Mouse (Mus musculus): ENCODE data around the gene Abcg5. TPM values are rescaled to one million over a fixed set of nuclear protein-coding genes. Genes with fewer than 3 reads are reported as not detected.

Abcg5 gene
- total and polyA plus RNA-seq, 3 experiments = not detected

DNA sequence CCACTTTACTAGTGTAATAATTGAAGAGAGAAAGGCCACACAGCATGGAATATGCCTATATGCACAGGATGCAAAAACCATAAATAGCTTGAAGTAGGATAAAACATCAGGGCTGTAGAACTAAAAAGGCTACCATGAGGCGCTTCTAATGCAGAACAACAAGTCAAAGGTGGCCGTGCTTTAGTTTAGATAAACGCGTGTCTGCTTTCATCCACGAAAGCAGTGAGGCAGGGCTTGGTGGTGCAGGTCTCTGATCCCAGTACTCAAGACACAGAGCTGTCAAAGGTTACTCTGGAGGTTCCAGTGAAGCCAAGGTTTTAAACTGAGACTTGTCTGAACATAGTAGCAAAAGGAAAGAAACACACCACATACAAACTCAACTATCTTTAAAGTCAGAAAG, 46.3 kb upstream of the Abcg5 start:
- H3K9ac ChIP-seq (ENCODE audit: insufficient read depth, low read depth) = no peak overlapping the region
- no peaks in the 10 kb centered on the region for H3K9me3 ChIP-seq (replicated peaks; ENCODE audit: low read length)
- in situ Hi-C loops (cut with MboI; ENCODE audit: low pct_ligation_motif_present, low pct_unique_long_range_greater_than_20kb, low sequenced_read_pairs) = no loop called here
- TF ChIP-seq EP300 (IDR thresholded peaks at IDR 0.05; ENCODE audit: low read length) (no peak), GABPA (IDR thresholded peaks at IDR 0.05; ENCODE audit: insufficient replicate concordance, low read depth, low read length) (no peak), ZC3H11A (IDR thresholded peaks at IDR 0.05; ENCODE audit: low read depth, low read length) (no peak), TBP (conservative IDR thresholded peaks at IDR 0.05; ENCODE audit: low read depth, low read length) (no peak), USF1 (IDR thresholded peaks at IDR 0.05; ENCODE audit: low read depth, low read length) (no peak), USF2 (conservative IDR thresholded peaks at IDR 0.05; ENCODE audit: low read depth, low read length) (no peak), MEF2A (IDR thresholded peaks at IDR 0.05; ENCODE audit: borderline replicate concordance, low read depth, low read length) (no peak), ZMIZ1 (IDR thresholded peaks at IDR 0.05; ENCODE audit: low read depth, low read length) (no peak), ELF1 (IDR thresholded peaks at IDR 0.05; ENCODE audit: low read depth, low read length) (no peak)
- H3K79me2 ChIP-seq (replicated peaks; ENCODE audit: control insufficient read depth, extremely low read depth, insufficient read depth, poor library complexity, severe bottlenecking) = no peaks in the 10 kb centered on the region
- dilution Hi-C loops (cut with MboI; ENCODE audit: extremely low pct_ligation_motif_present, extremely low pct_unique_long_range_greater_than_20kb, low sequenced_read_pairs) = no loop called here
- peaks cover 2 to 23% of the 10 kb centered on the region in 2 experiments; a peak in 3 of 4 replicates for H3K4me1 ChIP-seq (ENCODE audit: control insufficient read depth in 1 of 2, insufficient read depth in 2 of 2)
- DNase-seq (ENCODE audit: extremely low read depth) = no peak
- H3K36me3 ChIP-seq (replicated peaks in 1 of 2; ENCODE audit: control insufficient read depth in 1 of 2, insufficient read depth in 1 of 2, low read length in 1 of 2) = peaks cover 31 to 81% of the 10 kb centered on the region in 2 experiments
- H3K27ac ChIP-seq (ENCODE audit: insufficient read depth, low read depth) = no peak overlapping the region
- H3K4me2 ChIP-seq (ENCODE audit: insufficient read depth, low read depth, poor library complexity, severe bottlenecking) = no peak overlapping the region
- H3K4me3 ChIP-seq (replicated peaks in 1 of 3; ENCODE audit: low read depth in 2 of 3, low read length in 2 of 3, poor library complexity in 1 of 3) = no peak overlapping the region
- H3K27me3 ChIP-seq (replicated peaks) = no peaks in the 10 kb centered on the region

DNA sequence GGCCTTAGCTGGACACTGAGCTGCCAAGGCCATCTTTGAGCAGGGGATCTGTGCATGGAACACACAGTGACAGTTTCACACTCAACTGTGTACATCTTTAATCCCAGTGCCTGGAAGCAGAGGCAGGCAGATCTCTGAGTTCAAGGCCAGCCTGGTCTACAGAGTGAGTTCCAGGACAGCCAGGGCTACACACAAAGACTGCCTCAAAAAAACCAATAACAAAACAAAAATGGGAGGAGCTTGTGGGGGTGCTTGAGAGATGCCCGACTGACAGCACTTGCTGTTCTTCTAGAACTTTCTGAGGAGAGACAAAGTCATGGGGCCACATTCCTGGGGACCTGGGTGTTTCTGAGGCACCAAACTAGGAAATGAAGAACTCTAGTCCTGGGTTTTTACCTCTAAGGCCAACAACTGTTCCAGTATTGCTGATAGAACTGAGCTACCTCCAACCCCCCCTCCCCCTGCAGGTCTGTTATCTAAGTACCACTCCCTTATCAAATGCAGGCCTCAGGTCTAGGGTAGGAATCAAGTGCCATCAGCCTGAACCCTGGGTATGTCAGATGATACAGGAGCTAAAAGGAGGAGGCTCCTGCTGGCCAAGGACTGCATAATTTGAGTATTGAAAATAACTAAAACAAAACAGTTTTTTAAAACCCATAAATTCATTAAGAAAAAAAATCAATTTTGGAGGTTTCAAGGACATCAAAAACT, 45.5 kb upstream of the Abcg5 start:
- no peaks in the 10 kb centered on the region for H3K27me3 ChIP-seq (replicated peaks)
- dilution Hi-C loops (cut with MboI; ENCODE audit: extremely low pct_ligation_motif_present, extremely low pct_unique_long_range_greater_than_20kb, low sequenced_read_pairs) = no loop called here

DNA sequence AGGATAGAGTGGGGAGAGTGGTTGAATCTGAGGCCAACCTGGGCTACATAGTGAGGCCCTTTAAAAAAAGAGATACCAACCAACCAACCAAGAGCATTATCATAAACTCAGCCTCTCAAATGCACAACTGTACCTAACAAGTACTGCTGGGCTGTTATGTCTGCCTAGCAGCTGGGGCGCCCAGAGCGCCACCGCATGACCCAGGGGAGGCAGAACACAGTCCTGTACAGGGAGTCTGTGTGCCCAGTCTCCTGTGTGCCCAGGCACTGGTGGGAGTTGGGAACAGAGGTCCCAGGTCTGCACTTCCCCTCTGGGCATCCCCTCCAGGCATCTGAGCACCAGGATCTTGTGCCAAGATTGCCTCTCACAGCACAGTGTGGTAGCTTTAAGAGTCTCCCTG, 42.4 kb upstream of the Abcg5 start:
- in situ Hi-C loops (cut with MboI; ENCODE audit: low pct_ligation_motif_present, low pct_unique_long_range_greater_than_20kb, low sequenced_read_pairs) (no loop called here), dilution Hi-C loops (cut with MboI; ENCODE audit: extremely low pct_ligation_motif_present, extremely low pct_unique_long_range_greater_than_20kb, low sequenced_read_pairs) (no loop called here)
- no peak overlapping the region for H3K4me2 ChIP-seq (ENCODE audit: insufficient read depth, low read depth, poor library complexity, severe bottlenecking)
- H3K4me3 ChIP-seq (replicated peaks in 1 of 3; ENCODE audit: low read depth in 2 of 3, low read length in 2 of 3, poor library complexity in 1 of 3) = no peak overlapping the region
- peaks cover 32 to 87% of the 10 kb centered on the region in 2 experiments for H3K36me3 ChIP-seq (replicated peaks in 1 of 2; ENCODE audit: control insufficient read depth in 1 of 2, insufficient read depth in 1 of 2, low read length in 1 of 2)
- H3K9ac ChIP-seq (ENCODE audit: insufficient read depth, low read depth) = no peak overlapping the region
- H3K27me3 ChIP-seq (replicated peaks) = no peaks in the 10 kb centered on the region
- H3K4me1 ChIP-seq (ENCODE audit: control insufficient read depth in 1 of 2, insufficient read depth in 2 of 2) = peaks cover 2 to 42% of the 10 kb centered on the region in 2 experiments; a peak in 3 of 4 replicates
- no peak for DNase-seq (ENCODE audit: extremely low read depth)
- no peak overlapping the region for H3K27ac ChIP-seq (ENCODE audit: insufficient read depth, low read depth)
- no peak for TF ChIP-seq CHD2 (IDR thresholded peaks at IDR 0.05; ENCODE audit: low read length)
- no peak for TF ChIP-seq MAZ (IDR thresholded peaks at IDR 0.05; ENCODE audit: low read depth, low read length)
- no peak for TF ChIP-seq CHD1 (IDR thresholded peaks at IDR 0.05; ENCODE audit: low read depth, low read length)
- TF ChIP-seq JUND (conservative IDR thresholded peaks at IDR 0.05; ENCODE audit: low read depth, low read length) = no peak
- no peak for TF ChIP-seq UBTF (IDR thresholded peaks at IDR 0.05; ENCODE audit: low read depth, low read length)
- no peak for TF ChIP-seq CTCF (conservative IDR thresholded peaks at IDR 0.05 in 1 of 2, IDR thresholded peaks at IDR 0.05 in 1 of 2; ENCODE audit: low read depth in 2 of 2, low read length in 2 of 2)
- no peak for TF ChIP-seq BHLHE40 (IDR thresholded peaks at IDR 0.05; ENCODE audit: low read depth, low read length)
- H3K9me3 ChIP-seq (replicated peaks; ENCODE audit: low read length) = no peaks in the 10 kb centered on the region
- H3K79me2 ChIP-seq (replicated peaks; ENCODE audit: control insufficient read depth, extremely low read depth, insufficient read depth, poor library complexity, severe bottlenecking) = no peaks in the 10 kb centered on the region

More for the DNA sequence above, 45.5 kb upstream of the Abcg5 start:
- Histone ChIP-seq H3K79me2 (replicated peaks; ENCODE audit: control insufficient read depth, extremely low read depth, insufficient read depth, poor library complexity, severe bottlenecking) (no peaks in the 10 kb centered on the region), H3K4me1 (ENCODE audit: control insufficient read depth in 1 of 2, insufficient read depth in 2 of 2) (peaks cover 2 to 31% of the 10 kb centered on the region in 2 experiments; a peak in 3 of 4 replicates), H3K36me3 (replicated peaks in 1 of 2; ENCODE audit: control insufficient read depth in 1 of 2, insufficient read depth in 1 of 2, low read length in 1 of 2) (peaks cover 33 to 87% of the 10 kb centered on the region in 2 experiments), H3K4me2 (ENCODE audit: insufficient read depth, low read depth, poor library complexity, severe bottlenecking) (no peak overlapping the region), H3K9me3 (replicated peaks; ENCODE audit: low read length) (no peaks in the 10 kb centered on the region), H3K27ac (ENCODE audit: insufficient read depth, low read depth) (no peak overlapping the region), H3K9ac (ENCODE audit: insufficient read depth, low read depth) (no peak overlapping the region), H3K4me3 (replicated peaks in 1 of 3; ENCODE audit: low read depth in 2 of 3, low read length in 2 of 3, poor library complexity in 1 of 3) (no peak overlapping the region)
- TF ChIP-seq TBP (conservative IDR thresholded peaks at IDR 0.05; ENCODE audit: low read depth, low read length) (no peak), TCF12 (IDR thresholded peaks at IDR 0.05; ENCODE audit: low read depth, low read length) (no peak), ZMIZ1 (IDR thresholded peaks at IDR 0.05; ENCODE audit: low read depth, low read length) (no peak), MAFK (IDR thresholded peaks at IDR 0.05; ENCODE audit: insufficient replicate concordance, low read length) (no peak), E2F4 (IDR thresholded peaks at IDR 0.05; ENCODE audit: insufficient replicate concordance, low read depth, low read length) (no peak), HCFC1 (IDR thresholded peaks at IDR 0.05; ENCODE audit: low read depth, low read length) (no peak)
- no peak for DNase-seq (ENCODE audit: extremely low read depth)
- in situ Hi-C loops (cut with MboI; ENCODE audit: low pct_ligation_motif_present, low pct_unique_long_range_greater_than_20kb, low sequenced_read_pairs) = no loop called here
